Mouse (Mus musculus) bone marrow, adult 2 months (tissue): ENCODE data around the gene Gm4450.

Experiments used
- CTCF ChIP-seq: fragments of 200-500 bp; IDR thresholded peaks from 2 replicates; pipeline ENCODE4 v1.5.1; 2011; ENCODE audit warnings: low read length, control low read depth; ENCODE audit not compliant: control insufficient read depth, insufficient read depth
- POLR2A ChIP-seq: fragments of 200-500 bp; IDR thresholded peaks from 2 replicates; pipeline ENCODE4 v1.6.1; 2011; ENCODE audit warnings: low read depth, mild to moderate bottlenecking, control low read depth, low read length, borderline replicate concordance; ENCODE audit not compliant: control insufficient read depth

GRCm38 (mm10) chr3:98422926-98423325 lies 34.0 kb downstream of the Gm4450 start:
- TF ChIP-seq CTCF (no peak), POLR2A (no peak)
